Mouse (Mus musculus): ENCODE measurements around the gene Bcl2. TPM values are rescaled to one million over a fixed set of nuclear protein-coding genes. Genes with fewer than 3 reads are reported as not detected.

Bcl2 gene
- total and polyA plus RNA-seq, 3 experiments: 1.3 to 5.0 (median 3.5) TPM

DNA sequence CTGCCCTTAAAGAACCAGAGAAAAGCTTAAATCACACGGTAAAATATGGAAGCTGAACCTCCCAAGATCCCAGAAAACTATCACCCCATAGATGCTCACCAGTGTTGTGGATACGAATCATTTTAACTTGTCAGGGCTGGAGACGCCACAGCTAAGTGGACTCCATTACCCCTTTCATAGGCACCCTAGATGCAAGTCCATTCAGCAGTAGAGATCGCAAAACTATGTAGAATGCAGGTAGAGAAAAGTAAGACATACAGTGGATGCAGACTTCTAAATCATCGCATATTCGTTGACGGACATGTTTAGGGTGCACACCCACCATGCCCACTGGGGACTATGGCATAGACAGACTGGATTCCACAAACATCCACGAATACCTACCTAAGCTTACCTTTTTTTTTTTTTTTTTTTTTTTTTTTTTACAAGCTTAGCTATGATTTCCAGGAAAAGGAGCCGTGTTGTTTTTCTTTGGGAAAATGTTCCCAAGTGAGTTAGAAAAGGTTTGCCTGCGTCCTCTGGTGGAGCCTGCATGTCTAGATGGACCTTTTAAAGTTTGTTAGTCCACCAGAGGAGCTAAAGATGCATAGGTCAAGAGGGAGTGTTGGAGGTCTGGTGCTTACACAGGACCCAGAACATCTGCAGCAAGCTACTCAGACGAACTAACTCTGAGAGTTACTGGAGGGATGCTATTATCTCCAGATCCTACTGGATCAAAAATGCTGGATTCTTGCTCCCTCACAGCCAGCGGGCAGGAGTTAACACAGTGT is 2.5 kb downstream of the Bcl2 start:
- Histone ChIP-seq H3K4me1 (ENCODE audit: control insufficient read depth, insufficient read depth, low read length) (peaks cover 5% of the 10 kb centered on the region), H3K4me3 (peak overlapping the region; percentile 91), H3K36me3 (ENCODE audit: control insufficient read depth, insufficient read depth, low read length) (peaks cover 2% of the 10 kb centered on the region; the same call in 1 of the 2 replicates), H3K79me2 (replicated peaks; ENCODE audit: control insufficient read depth, insufficient read depth, low read length) (no peaks in the 10 kb centered on the region), H3K27ac (peak overlapping the region; percentile 15; the same call in 1 of the 2 replicates), H3K27me3 (ENCODE audit: control insufficient read depth, insufficient read depth, low read length) (no peaks in the 10 kb centered on the region), H3K9ac (ENCODE audit: low read depth, low read length) (peak overlapping the region; percentile 23; the same call in 1 of the 2 replicates)
- intact Hi-C loops (cut with DNase I): no loop called here
- DNase-seq: no peak
- TF ChIP-seq POLR2A (IDR thresholded peaks at IDR 0.05; ENCODE audit: insufficient read depth, low read depth, low read length) (no peak), CTCF (IDR thresholded peaks at IDR 0.05) (peak; percentile 38)
- 46% methylated on average over 12 of the region's 12 CpGs for WGBS

DNA sequence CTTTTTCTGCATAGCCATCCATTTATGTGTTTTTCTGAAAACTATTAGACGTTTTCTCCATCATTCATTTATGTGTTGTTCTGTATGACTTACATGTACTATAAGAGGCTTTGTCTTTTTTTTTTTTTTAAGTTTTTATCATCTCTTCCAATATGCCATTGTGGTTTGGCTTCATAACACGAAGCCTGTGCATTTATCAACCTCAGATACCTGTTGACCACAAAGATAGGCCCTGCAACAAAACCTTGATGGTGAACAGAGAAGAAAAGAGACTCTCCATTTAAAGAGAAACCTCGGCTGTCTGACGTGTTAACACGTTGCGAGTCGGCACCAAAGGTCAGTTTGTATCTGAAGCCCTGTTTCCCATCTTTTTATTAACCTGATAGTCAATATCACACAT is 3.9 kb downstream of the Bcl2 start:
- Histone ChIP-seq H3K79me2 (replicated peaks; ENCODE audit: control insufficient read depth, insufficient read depth, low read length) (no peaks in the 10 kb centered on the region), H3K27ac (no peak overlapping the region), H3K4me1 (ENCODE audit: control insufficient read depth, insufficient read depth, low read length) (peaks cover 5% of the 10 kb centered on the region), H3K27me3 (ENCODE audit: control insufficient read depth, insufficient read depth, low read length) (no peaks in the 10 kb centered on the region), H3K36me3 (ENCODE audit: control insufficient read depth, insufficient read depth, low read length) (peaks cover 2% of the 10 kb centered on the region; the same call in 1 of the 2 replicates), H3K9ac (ENCODE audit: low read depth, low read length) (no peak overlapping the region), H3K4me3 (no peak overlapping the region)
- TF ChIP-seq POLR2A (IDR thresholded peaks at IDR 0.05; ENCODE audit: insufficient read depth, low read depth, low read length): no peak
- no peak for TF ChIP-seq CTCF (IDR thresholded peaks at IDR 0.05)
- no peak for TF ChIP-seq EP300 (IDR thresholded peaks at IDR 0.05; ENCODE audit: insufficient read depth, low read depth, low read length)
- intact Hi-C loops (cut with DNase I): no loop called here
- no peak for DNase-seq
- 79% methylated on average over 7 of the region's 7 CpGs for WGBS

DNA sequence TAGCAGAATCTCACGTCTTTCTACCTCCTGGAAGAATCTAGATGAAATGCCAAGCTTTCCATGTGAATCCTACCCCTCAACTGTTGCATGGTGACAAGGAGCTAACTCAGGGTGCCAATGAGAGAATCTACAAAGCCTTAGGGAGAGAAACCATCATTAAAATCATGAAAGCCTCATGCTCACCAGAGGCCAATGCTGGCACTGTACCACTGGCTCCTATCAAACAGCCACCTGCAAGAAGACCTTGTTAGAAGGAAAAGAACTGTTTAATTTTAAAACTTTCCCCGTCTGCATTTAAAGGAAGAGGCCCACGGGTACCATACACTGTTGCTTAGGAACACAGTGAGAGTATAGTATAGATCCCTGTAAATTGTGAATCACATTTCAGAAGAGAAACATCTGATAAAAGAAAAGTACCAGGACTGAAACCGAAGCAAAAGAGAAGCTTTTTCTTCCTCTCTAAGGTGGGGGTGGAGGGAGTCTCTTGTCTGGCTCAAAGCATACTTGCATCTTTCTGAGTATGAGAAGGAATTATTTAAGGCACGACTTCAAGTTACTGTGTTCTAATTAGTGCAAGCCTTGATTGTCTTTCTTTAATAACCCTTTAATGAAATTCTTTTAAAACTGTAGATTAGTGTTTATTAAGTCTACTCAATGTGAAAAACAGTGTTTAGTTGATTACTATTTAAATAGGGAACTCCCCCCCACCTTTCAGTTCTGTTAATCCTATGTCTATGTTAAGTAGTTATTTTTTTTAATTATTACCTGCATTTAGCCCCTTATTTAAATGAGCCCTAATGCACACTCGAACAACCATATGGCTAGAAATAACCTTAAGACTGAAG is 6.8 kb downstream of the Bcl2 start:
- no peak overlapping the region for H3K9ac ChIP-seq (ENCODE audit: low read depth, low read length)
- H3K4me3 ChIP-seq: no peak overlapping the region
- no peaks in the 10 kb centered on the region for H3K27me3 ChIP-seq (ENCODE audit: control insufficient read depth, insufficient read depth, low read length)
- no peak overlapping the region for H3K27ac ChIP-seq
- no peaks in the 10 kb centered on the region; the same call in 1 of the 2 replicates for H3K79me2 ChIP-seq (replicated peaks; ENCODE audit: control insufficient read depth, insufficient read depth, low read length)
- H3K4me1 ChIP-seq (ENCODE audit: control insufficient read depth, insufficient read depth, low read length): peaks cover 5% of the 10 kb centered on the region
- peaks cover 2% of the 10 kb centered on the region; the same call in 1 of the 2 replicates for H3K36me3 ChIP-seq (ENCODE audit: control insufficient read depth, insufficient read depth, low read length)
- TF ChIP-seq POLR2A (IDR thresholded peaks at IDR 0.05; ENCODE audit: insufficient read depth, low read depth, low read length): no peak
- no peak for TF ChIP-seq CTCF (IDR thresholded peaks at IDR 0.05)
- no peak for TF ChIP-seq EP300 (IDR thresholded peaks at IDR 0.05; ENCODE audit: insufficient read depth, low read depth, low read length)
- intact Hi-C loops (cut with DNase I): no loop called here
- DNase-seq: no peak
- 77% methylated on average over 6 of the region's 6 CpGs for WGBS

DNA sequence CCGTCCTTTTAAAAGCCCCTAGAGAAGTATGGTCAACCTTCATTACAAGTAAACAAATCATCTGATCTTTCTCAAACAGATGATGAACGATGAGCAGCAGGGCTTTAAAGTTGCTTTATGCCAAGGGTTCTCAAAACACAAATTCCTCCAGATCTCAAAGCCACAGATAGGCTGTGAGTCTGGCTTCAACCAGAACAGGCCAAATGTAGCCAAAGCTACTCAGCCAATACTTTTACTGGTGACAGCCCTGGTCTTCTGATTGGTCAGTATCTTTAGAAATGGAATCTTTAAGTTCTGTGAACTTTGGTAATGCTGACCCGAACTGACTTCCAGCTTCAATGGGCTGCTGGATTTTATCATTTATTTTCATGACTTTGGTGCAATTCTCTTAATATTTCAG is 10.9 kb downstream of the Bcl2 start:
- Histone ChIP-seq H3K9ac (ENCODE audit: low read depth, low read length) (no peak overlapping the region), H3K79me2 (replicated peaks; ENCODE audit: control insufficient read depth, insufficient read depth, low read length) (no peaks in the 10 kb centered on the region; the same call in 1 of the 2 replicates), H3K4me3 (no peak overlapping the region), H3K27ac (no peak overlapping the region; the same call in 1 of the 2 replicates), H3K36me3 (ENCODE audit: control insufficient read depth, insufficient read depth, low read length) (no peaks in the 10 kb centered on the region), H3K27me3 (ENCODE audit: control insufficient read depth, insufficient read depth, low read length) (no peaks in the 10 kb centered on the region), H3K4me1 (ENCODE audit: control insufficient read depth, insufficient read depth, low read length) (peaks cover 2% of the 10 kb centered on the region)
- intact Hi-C loops (cut with DNase I): no loop called here
- WGBS: 48% methylated on average over 3 of the region's 3 CpGs
- TF ChIP-seq CTCF (IDR thresholded peaks at IDR 0.05): no peak
- no peak for TF ChIP-seq EP300 (IDR thresholded peaks at IDR 0.05; ENCODE audit: insufficient read depth, low read depth, low read length)
- no peak for TF ChIP-seq POLR2A (IDR thresholded peaks at IDR 0.05; ENCODE audit: insufficient read depth, low read depth, low read length)
- DNase-seq: no peak

DNA sequence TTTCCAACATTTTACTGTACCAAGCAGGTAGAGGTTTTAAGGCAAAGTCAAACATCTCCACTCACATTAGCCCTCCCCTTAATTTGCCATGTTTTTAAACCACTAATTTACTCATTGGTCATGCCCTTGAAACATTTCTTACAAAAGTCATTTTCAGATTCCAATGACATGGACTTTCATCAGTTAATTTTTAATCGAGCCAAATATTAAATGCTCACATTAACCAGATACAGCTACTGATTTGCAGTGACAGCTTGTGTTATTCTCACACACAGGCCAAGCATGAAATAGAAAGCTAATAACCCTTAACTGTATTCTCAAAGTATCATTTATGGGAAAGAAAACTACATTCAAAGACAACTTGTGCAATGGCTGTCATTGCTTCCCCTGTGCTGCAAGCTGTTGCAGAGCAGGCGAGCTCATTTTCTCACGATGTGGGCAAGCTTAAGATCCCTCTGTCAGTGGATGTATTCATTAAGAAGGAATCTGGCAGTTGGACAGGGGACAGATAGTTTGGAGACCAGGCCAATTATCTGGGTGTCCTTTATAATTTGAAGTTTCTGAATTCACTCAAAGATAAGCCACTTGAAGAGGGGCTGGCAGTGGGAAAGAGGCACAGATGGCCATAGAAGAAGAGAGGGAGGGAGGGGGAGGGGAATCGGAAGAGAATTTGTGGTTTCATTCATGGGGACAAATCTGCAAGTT is 11.5 kb downstream of the Bcl2 start:
- WGBS: 48% methylated on average over 4 of the region's 4 CpGs
- no peak overlapping the region; the same call in 1 of the 2 replicates for H3K27ac ChIP-seq
- DNase-seq: no peak
- intact Hi-C loops (cut with DNase I): no loop called here
- H3K4me1 ChIP-seq (ENCODE audit: control insufficient read depth, insufficient read depth, low read length): peaks cover 1% of the 10 kb centered on the region; the same call in 1 of the 2 replicates
- H3K36me3 ChIP-seq (ENCODE audit: control insufficient read depth, insufficient read depth, low read length): no peaks in the 10 kb centered on the region
- no peak overlapping the region for H3K9ac ChIP-seq (ENCODE audit: low read depth, low read length)
- TF ChIP-seq CTCF (IDR thresholded peaks at IDR 0.05) (no peak), EP300 (IDR thresholded peaks at IDR 0.05; ENCODE audit: insufficient read depth, low read depth, low read length) (no peak), POLR2A (IDR thresholded peaks at IDR 0.05; ENCODE audit: insufficient read depth, low read depth, low read length) (no peak)
- H3K4me3 ChIP-seq: no peak overlapping the region
- no peaks in the 10 kb centered on the region; the same call in 1 of the 2 replicates for H3K79me2 ChIP-seq (replicated peaks; ENCODE audit: control insufficient read depth, insufficient read depth, low read length)
- no peaks in the 10 kb centered on the region for H3K27me3 ChIP-seq (ENCODE audit: control insufficient read depth, insufficient read depth, low read length)

Data from heart, adult 2 months (tissue).